Mouse (Mus musculus) lung, adult 2 months (tissue): ENCODE data around the gene Noc4l. TPM values are rescaled to one million over a fixed set of nuclear protein-coding genes. Genes with fewer than 3 reads are reported as not detected.
A peak's percentile ranks its signal among the peaks of the same experiment; 100 is the strongest.

ENCODE experiments used
- DNase-seq: peaks from one replicate; pipeline ENCODE4 v3.0.0; 2022
- H3K4me1 ChIP-seq: fragments of 200-500 bp; 2 replicates; pipeline ENCODE4 v1.6.1; 2011; ENCODE audit warnings: low read length; ENCODE audit not compliant: control insufficient read depth, insufficient read depth
- H3K4me3 ChIP-seq: fragments of 200-500 bp; replicated peaks from 2 replicates; pipeline ENCODE3; 2011; ENCODE audit warnings: low read depth, mild to moderate bottlenecking, control low read depth, low read length; ENCODE audit errors: extremely low read depth
- CTCF ChIP-seq: fragments of 200-500 bp; IDR thresholded peaks from 2 replicates; pipeline ENCODE4 v1.5.1; 2011; ENCODE audit warnings: mild to moderate bottlenecking, low read length, control low read depth; ENCODE audit not compliant: insufficient read depth
- POLR2A ChIP-seq: fragments of 200-500 bp; IDR thresholded peaks from 2 replicates; pipeline ENCODE4 v1.6.1; 2011; ENCODE audit warnings: low read depth, mild to moderate bottlenecking, control low read depth, low read length, borderline replicate concordance; ENCODE audit errors: extremely low read depth
- WGBS: fragments of 180-500 bp; shearing (Covaris S2); methylation state at CpG from one replicate; pipeline ENCODE4 v1.1.7; 2018; 5-methylcytosine and 5-hydroxymethylcytosine counted together
- polyA plus RNA-seq: library from polyadenylated mRNA; depleted of rRNA; stranded (reverse); fragments of >200 nt; gene quantifications from 2 replicates; pipeline ENCODE4 v1.2.3, GENCODE M21; 2012

Gene Noc4l
- polyA plus RNA-seq, 1 experiment = 41.5 TPM

DNA sequence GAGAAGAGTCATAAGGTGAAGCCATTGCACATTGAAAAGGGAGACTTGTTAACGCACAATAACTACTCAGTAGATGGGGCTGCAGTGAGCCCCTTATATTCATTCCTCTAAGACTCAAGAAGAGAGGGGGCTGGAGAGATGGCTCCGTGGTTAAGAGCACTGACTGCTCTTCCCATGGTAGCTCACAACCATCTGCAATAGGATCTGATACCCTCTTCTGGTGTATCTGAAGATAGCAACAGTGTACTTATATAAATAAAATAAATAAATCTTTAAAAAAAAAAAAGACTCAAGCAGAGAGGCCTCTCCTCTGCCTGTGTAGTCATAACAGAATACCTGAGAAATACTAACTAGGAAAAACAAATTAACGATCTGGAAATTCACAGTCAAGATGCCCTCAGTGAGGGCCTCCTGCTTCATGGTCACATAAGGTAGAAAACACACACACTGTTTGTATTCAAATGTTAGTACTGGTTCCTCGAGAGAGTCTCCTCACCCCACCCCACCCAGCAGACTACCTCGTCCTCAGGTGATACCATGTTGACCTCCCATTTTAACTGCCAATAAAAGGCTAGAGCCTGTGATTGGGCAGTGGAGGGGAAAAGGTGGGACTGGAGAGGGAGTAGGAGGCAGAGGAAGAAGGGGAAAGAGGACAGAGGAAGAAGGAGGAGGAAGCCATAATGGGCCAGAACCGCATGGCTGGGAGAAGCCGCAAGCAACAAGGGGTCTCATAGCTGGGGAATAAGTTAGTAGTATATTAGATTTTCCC, 14.7 kb downstream of the Noc4l start:
- Histone ChIP-seq H3K4me3 (no peak overlapping the region), H3K4me1 (peaks cover 2% of the 10 kb centered on the region)
- DNase-seq = no peak
- no peak for TF ChIP-seq POLR2A
- no peak for TF ChIP-seq CTCF
- WGBS = 76% methylated on average over 7 of the region's 7 CpGs

DNA sequence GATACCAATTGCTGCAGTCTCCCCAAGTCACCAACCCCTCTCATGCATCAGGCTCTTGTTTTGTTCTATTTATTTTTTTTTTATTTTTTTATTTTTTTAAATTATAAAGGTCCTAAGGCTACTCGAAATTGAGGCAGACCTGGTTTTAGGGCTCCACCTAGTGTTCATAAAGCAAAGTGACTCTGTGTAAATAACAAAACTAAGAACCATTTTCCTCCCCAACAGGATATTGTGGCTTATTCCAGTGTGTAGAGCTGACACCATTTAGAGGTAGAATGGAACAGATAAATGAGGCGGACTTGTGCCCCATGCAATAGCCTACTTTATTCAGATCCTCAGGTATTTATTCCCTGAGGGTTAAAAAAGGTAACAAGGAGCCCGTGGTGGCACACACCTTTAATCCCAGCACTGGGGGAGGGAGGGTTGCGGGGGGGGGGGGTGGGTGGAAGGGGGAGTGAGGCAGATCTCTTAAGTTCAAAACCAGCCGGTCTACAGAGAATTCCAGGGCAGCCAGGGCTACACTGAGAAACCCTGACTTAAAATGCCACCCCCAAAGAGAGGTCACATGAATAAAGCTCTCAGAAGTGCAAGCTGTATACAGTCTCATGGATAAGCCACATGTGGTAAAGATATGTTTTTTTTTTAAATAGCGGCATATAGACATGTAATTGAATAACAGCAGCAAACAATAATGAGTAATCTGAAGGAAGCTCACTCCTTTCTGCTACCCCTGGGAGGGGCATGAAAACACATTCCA, 17.1 kb downstream of the Noc4l start:
- Histone ChIP-seq H3K4me3 (no peak overlapping the region), H3K4me1 (peaks cover 2% of the 10 kb centered on the region)
- DNase-seq = no peak
- WGBS = 34% methylated on average over 6 of the region's 6 CpGs
- no peak for TF ChIP-seq POLR2A
- TF ChIP-seq CTCF = peak; percentile 44; the same call in 1 of the 2 replicates

GRCm38 (mm10) chr5:110629525-110630120, 23.6 kb downstream of the Noc4l start:
- DNase-seq = no peak
- H3K4me1 ChIP-seq = no peaks in the 10 kb centered on the region
- TF ChIP-seq CTCF = no peak
- no peak for TF ChIP-seq POLR2A
- 68% methylated on average over 2 of the region's 2 CpGs for WGBS
- no peak overlapping the region for H3K4me3 ChIP-seq

DNA sequence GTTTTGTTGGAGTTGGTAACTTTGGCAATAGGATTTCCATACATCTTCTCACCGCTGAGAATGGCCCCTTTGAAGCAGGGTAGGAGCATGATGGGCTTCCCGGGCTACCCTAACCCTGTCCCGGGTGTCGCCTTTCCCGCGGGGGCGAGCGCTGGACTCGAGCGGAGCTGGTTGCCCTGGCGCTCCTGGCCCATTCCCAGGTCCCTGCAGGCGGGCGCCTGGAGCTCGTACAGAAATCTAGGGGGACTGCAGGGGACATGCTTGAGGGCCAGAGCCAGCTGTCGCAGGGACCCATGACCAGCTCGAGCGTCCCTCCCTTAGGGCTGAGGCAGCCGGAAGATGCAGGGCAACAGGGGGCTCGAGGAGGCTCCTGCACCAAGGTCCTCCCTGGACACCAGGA, 25.1 kb downstream of the Noc4l start:
- WGBS = 24% methylated on average over 19 of the region's 19 CpGs
- DNase-seq = no peak
- TF ChIP-seq POLR2A (no peak), CTCF (no peak)
- H3K4me1 ChIP-seq = no peaks in the 10 kb centered on the region
- no peak overlapping the region for H3K4me3 ChIP-seq

- no peaks in the 10 kb centered on the region for H3K4me1 ChIP-seq
- DNase-seq = no peak
- no peak overlapping the region for H3K4me3 ChIP-seq
- TF ChIP-seq CTCF (no peak), POLR2A (no peak)
- 61% methylated on average over 10 of the region's 10 CpGs for WGBS
Measured at GRCm38 (mm10) chr5:110627351-110627750, 25.9 kb downstream of the Noc4l start.

DNA sequence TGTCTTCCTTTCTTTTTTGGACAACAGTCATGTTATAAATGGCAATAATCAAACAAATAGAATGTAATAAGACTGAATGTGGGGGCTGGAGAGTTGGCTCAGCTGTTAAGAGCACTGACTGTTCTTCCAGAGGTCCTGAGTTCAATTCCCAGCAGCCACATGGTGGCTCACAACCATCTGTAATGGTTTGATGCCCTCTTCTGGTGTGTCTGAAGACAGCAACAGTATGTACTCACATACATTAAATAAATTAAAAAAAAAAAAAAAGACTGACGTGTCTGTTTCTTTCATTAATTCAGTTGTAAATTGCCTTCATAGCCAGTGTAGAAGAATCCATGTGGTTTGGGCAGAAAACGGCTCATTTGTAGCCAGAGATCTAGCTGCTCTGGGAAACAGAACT, 28.9 kb downstream of the Noc4l start:
- no peak for DNase-seq
- WGBS = 78% methylated on average over 2 of the region's 2 CpGs
- Histone ChIP-seq H3K4me1 (no peaks in the 10 kb centered on the region), H3K4me3 (no peak overlapping the region)
- TF ChIP-seq CTCF = no peak
- no peak for TF ChIP-seq POLR2A

DNA sequence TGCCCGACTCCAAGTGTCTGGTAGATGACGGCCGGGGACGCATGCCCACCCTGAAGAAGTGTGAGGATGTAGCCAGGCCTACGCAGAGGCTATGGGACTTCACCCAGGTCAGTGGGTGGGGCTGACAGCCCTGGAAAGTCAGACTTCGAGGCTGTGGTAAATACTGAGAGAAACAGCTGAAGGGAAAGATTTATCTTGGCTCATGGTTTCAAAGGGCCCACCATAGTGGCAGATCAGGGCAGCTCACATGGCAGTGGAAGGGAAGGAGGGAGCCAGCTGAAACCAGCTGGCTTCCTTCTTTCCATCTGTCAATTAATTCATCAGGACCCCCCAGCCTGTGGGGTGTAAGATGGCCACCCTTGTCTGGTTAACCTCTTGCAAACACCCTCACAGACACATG, 34.0 kb downstream of the Noc4l start:
- Histone ChIP-seq H3K4me3 (no peak overlapping the region), H3K4me1 (no peaks in the 10 kb centered on the region)
- WGBS = 80% methylated on average over 6 of the region's 6 CpGs
- TF ChIP-seq CTCF (no peak), POLR2A (no peak)
- DNase-seq = no peak

GRCm38 (mm10) chr5:110611435-110612158, 41.6 kb downstream of the Noc4l start:
- TF ChIP-seq POLR2A (no peak), CTCF (no peak)
- 73% methylated on average over 5 of the region's 5 CpGs for whole genome bisulfite sequencing
- H3K4me3 ChIP-seq = no peak overlapping the region
- no peaks in the 10 kb centered on the region for H3K4me1 ChIP-seq
- DNase-seq = no peak

DNA sequence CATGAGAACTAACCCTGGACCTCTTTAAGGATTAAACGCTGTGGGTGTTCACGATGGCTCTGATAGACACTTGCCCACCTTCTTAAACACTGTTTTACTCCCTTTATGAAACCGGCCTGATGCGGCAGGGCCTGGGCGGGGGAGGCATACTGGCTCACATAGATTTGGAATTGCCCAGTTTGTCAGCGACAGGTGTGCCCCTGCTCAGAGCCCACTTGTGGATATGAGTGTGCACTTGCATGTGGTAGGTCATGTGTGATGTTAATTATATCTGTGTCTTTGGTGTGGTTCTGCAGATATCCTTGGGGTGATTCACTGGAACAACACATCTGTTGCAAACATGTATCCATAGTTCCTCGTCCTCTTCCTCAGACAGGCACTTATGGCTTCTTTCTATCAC, 42.7 kb downstream of the Noc4l start:
- TF ChIP-seq POLR2A (no peak), CTCF (no peak)
- DNase-seq = no peak
- 82% methylated on average over 7 of the region's 7 CpGs for WGBS

GRCm38 (mm10) chr5:110609868-110610267, 43.3 kb downstream of the Noc4l start:
- TF ChIP-seq POLR2A = no peak
- TF ChIP-seq CTCF = no peak
- no peak overlapping the region for H3K4me3 ChIP-seq
- 63% methylated on average over 5 of the region's 5 CpGs for WGBS
- DNase-seq = no peak
- H3K4me1 ChIP-seq = no peaks in the 10 kb centered on the region

More for the DNA sequence above, 42.7 kb downstream of the Noc4l start:
- H3K4me1 ChIP-seq = no peaks in the 10 kb centered on the region
- H3K4me3 ChIP-seq = no peak overlapping the region
